Mouse (Mus musculus) left cerebral cortex, adult 8-10 months (tissue): ENCODE measurements around the gene Tcstv1. TPM values are rescaled to one million over a fixed set of nuclear protein-coding genes. Genes with fewer than 3 reads are reported as not detected.
"Not testable (repeated sequence)": the region's sequence is repeated elsewhere in the genome, so short reads cannot be mapped to it uniquely, and the experiment has no call there.

Experiments used
- DNase-seq, 2 experiments: peaks; one replicate each; pipeline ENCODE4 v3.0.0; 2022; ENCODE audit warnings: low spot score in 2 of 2
- total RNA-seq, 4 experiments: library from RNA; stranded (reverse); gene quantifications; 2 replicates each; pipeline ENCODE4 v1.2.4; 2022

The Tcstv1 gene
- not detected for total RNA-seq

GRCm38 (mm10) chr13:119894685-119895084 lies at the start of gene Tcstv1:
TSS of gene Tcstv1 (minus strand) at chr13:119894785.
- not testable (repeated sequence) for DNase-seq

- DNase-seq: not testable (repeated sequence)
Measured at GRCm38 (mm10) chr13:119929172-119929571, 34.6 kb upstream of the Tcstv1 start, which contains the start of gene Gm21761. TSS of gene Gm21761 (minus strand) at chr13:119929272.

- DNase-seq: not testable (repeated sequence)
Measured at GRCm38 (mm10) chr13:119924597-119925340, 30.2 kb upstream of the Tcstv1 start.

- DNase-seq: not testable (repeated sequence)
Measured at GRCm38 (mm10) chr13:119916966-119917722, 22.6 kb upstream of the Tcstv1 start.

GRCm38 (mm10) chr13:119916449-119916848 lies 21.9 kb upstream of the Tcstv1 start:
- not testable (repeated sequence) for DNase-seq

- DNase-seq: not testable (repeated sequence)
Measured at GRCm38 (mm10) chr13:119898549-119898948, 4.0 kb upstream of the Tcstv1 start.

GRCm38 (mm10) chr13:119886896-119887295 lies 7.7 kb downstream of the Tcstv1 start:
- DNase-seq: not testable (repeated sequence)

GRCm38 (mm10) chr13:119864395-119864999 lies 30.1 kb downstream of the Tcstv1 start:
- not testable (repeated sequence) for DNase-seq

- DNase-seq: not testable (repeated sequence)
Measured at GRCm38 (mm10) chr13:119862399-119862798, 32.2 kb downstream of the Tcstv1 start.

Other genes with a start within 250 kb of the Tcstv1 start
- gene Hmgcs1, start 204.4 kb downstream of the Tcstv1 start, total RNA-seq: 100 to 1,000 TPM; 247 to 305 (median 289) TPM
- 10 to 100 TPM; 13.8 to 19.8 (median 14.5) TPM for gene Nim1k, start 138.9 kb downstream of the Tcstv1 start, total RNA-seq
- gene Zfp131, start 103.9 kb downstream of the Tcstv1 start, total RNA-seq: 10 to 100 TPM; 42.4 to 45.3 (median 44.6) TPM
- not detected for gene AF067063, start 64.6 kb downstream of the Tcstv1 start, total RNA-seq
- gene D13Ertd608e, start 58.8 kb downstream of the Tcstv1 start, total RNA-seq: under 1 TPM in 1 of 4 experiments, not detected in 3; 0.93 TPM
- not detected for gene Gm21761, start 34.5 kb upstream of the Tcstv1 start, total RNA-seq
- gene B020031M17Rik, start 56.0 kb upstream of the Tcstv1 start, total RNA-seq: not detected
- gene Gm36079, start 132.2 kb upstream of the Tcstv1 start, total RNA-seq: not detected
- not detected for gene Gm21188, start 157.4 kb upstream of the Tcstv1 start, total RNA-seq
- gene Gm20767, start 245.5 kb upstream of the Tcstv1 start, total RNA-seq: not detected